Mouse (Mus musculus) brain, embryonic 14.5 days (tissue): ENCODE measurements around the gene Prkag3. TPM values are rescaled to one million over a fixed set of nuclear protein-coding genes. Genes with fewer than 3 reads are reported as not detected.

ENCODE experiments used
- DNase-seq: peaks from one replicate; pipeline ENCODE4 v3.0.0-alpha.2; 2011; ENCODE audit warnings: low read depth
- CTCF ChIP-seq: fragments of 200-500 bp; IDR thresholded peaks from 2 replicates; pipeline ENCODE4 v1.5.1; 2012; ENCODE audit warnings: inconsistent platforms, mild to moderate bottlenecking, moderate library complexity, borderline replicate concordance; ENCODE audit not compliant: insufficient read depth, insufficient read length; ENCODE audit errors: extremely low read depth
- POLR2A ChIP-seq: fragments of 200-500 bp; IDR thresholded peaks from 2 replicates; pipeline ENCODE4 v1.6.1; 2012; ENCODE audit warnings: mild to moderate bottlenecking, inconsistent platforms, borderline replicate concordance; ENCODE audit not compliant: poor library complexity, insufficient read depth, insufficient read length, severe bottlenecking; ENCODE audit errors: extremely low read depth
- polyA plus RNA-seq: library from polyadenylated mRNA; depleted of rRNA; stranded (reverse); fragments of >200 nt; gene quantifications from 2 replicates; pipeline ENCODE4 v1.2.3, GENCODE M21; 2012

Prkag3 gene
- polyA plus RNA-seq, 1 experiment, result 0.10 TPM

- DNase-seq, result no peak
- TF ChIP-seq POLR2A (no peak), CTCF (no peak)
Measured at GRCm38 (mm10) chr1:74726114-74726513, 22.9 kb downstream of the Prkag3 start.

- peak; percentile 6 for DNase-seq
- TF ChIP-seq POLR2A (no peak), CTCF (peak; percentile 35; the same call in 1 of the 2 replicates)
Measured at GRCm38 (mm10) chr1:74723748-74724147, 25.3 kb downstream of the Prkag3 start.

GRCm38 (mm10) chr1:74721657-74722056 is 27.4 kb downstream of the Prkag3 start:
- DNase-seq, result no peak
- TF ChIP-seq POLR2A (no peak), CTCF (no peak)

- TF ChIP-seq CTCF (no peak), POLR2A (no peak)
- DNase-seq, result no peak
Measured at GRCm38 (mm10) chr1:74719281-74719680, 29.7 kb downstream of the Prkag3 start.

- no peak for DNase-seq
- TF ChIP-seq POLR2A, result no peak
- TF ChIP-seq CTCF, result no peak
Measured at GRCm38 (mm10) chr1:74718113-74718512, 30.9 kb downstream of the Prkag3 start.

GRCm38 (mm10) chr1:74715886-74716285 is 33.1 kb downstream of the Prkag3 start:
- no peak for DNase-seq

GRCm38 (mm10) chr1:74715468-74715867 is 33.6 kb downstream of the Prkag3 start:
- TF ChIP-seq POLR2A, result no peak
- TF ChIP-seq CTCF, result no peak
- no peak for DNase-seq

More at GRCm38 (mm10) chr1:74715886-74716285, 33.1 kb downstream of the Prkag3 start:
- TF ChIP-seq POLR2A (no peak), CTCF (no peak)

GRCm38 (mm10) chr1:74714967-74715366 is 34.1 kb downstream of the Prkag3 start:
- no peak for DNase-seq
- no peak for TF ChIP-seq POLR2A
- TF ChIP-seq CTCF, result no peak

GRCm38 (mm10) chr1:74713859-74714730 is 34.9 kb downstream of the Prkag3 start:
- no peak for DNase-seq
- TF ChIP-seq CTCF, result no peak
- TF ChIP-seq POLR2A, result no peak

- no peak for TF ChIP-seq CTCF
- no peak for TF ChIP-seq POLR2A
Measured at GRCm38 (mm10) chr1:74713099-74713858, 35.7 kb downstream of the Prkag3 start, which contains the start of gene Cyp27a1. Cyp27a1 (plus strand) TSS chr1:74713574.

GRCm38 (mm10) chr1:74712461-74713098 is 36.4 kb downstream of the Prkag3 start:
- TF ChIP-seq CTCF (no peak), POLR2A (no peak)
- no peak for DNase-seq

More at GRCm38 (mm10) chr1:74713099-74713858, 35.7 kb downstream of the Prkag3 start, which contains the start of gene Cyp27a1:
- peak; percentile 49 for DNase-seq
